ENCODE assay signal across 34 mouse cellular contexts in the genomic region with DNA sequence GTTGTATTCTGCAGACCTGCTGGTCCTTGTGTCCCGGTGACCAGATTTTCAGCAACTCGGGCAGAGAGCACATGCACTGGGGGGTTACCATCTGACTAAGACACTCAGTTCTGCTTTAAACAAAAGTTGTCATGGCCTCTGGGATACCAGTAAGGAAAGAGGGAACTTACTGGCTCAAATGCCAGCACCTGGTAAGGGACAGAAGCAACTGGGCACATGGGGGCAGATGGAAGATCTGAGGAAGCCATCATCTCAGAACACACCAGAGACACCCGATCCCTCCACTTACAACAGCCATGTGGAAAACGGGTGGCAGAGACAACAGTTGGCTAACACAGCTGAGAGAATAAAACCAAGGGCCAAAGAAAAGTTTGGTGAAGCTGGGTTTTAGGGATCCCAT.
"Had no signal": no experiment of that assay in that cellular context is flagged by ENCODE, and none has a peak within 500 bp of the region (broad histone marks: within the 10 kb centered on the region; RNA-seq: fewer than 3 reads in every experiment).

No protein-coding gene starts in this region.

- H3K9me3 ChIP-seq: heart, embryonic 13.5 days; heart, embryonic 15.5 days; hindbrain, embryonic 10.5 days; hindbrain, embryonic 12.5 days; hindbrain, embryonic 13.5 days; hindbrain, embryonic 15.5 days; intestine, embryonic 15.5 days; kidney, embryonic 15.5 days had no signal

- ATAC-seq: hindbrain, embryonic 16.5 days; hindbrain, postnatal 0 days; inflammation-experienced regulatory T-cells, adult 6 months; intestine, embryonic 15.5 days; intestine, embryonic 16.5 days; intestine, postnatal 0 days had no signal

- H3K4me1 ChIP-seq: heart, embryonic 12.5 days; heart, embryonic 13.5 days; heart, embryonic 15.5 days; hindbrain, embryonic 10.5 days; hindbrain, embryonic 12.5 days; hindbrain, embryonic 13.5 days; hindbrain, embryonic 15.5 days; intestine, embryonic 15.5 days; kidney, embryonic 15.5 days had no signal

- DNase-seq: heart, postnatal 10 days; heart, postnatal 14 days; heart, postnatal 36 days; kidney, adult 11 months; kidney, adult 18-20 months; kidney, adult 2 months; kidney, adult 8-10 months; kidney, adult 9 months; kidney, postnatal 10 days; kidney, postnatal 14 days; kidney, postnatal 25 days; kidney, postnatal 36 days; kidney, postnatal 4 days; layer of hippocampus, adult 9-11 months; layer of hippocampus, postnatal 36 days had no signal

- H3K4me3 ChIP-seq: heart, embryonic 12.5 days; heart, embryonic 13.5 days; heart, embryonic 15.5 days; hindbrain, embryonic 10.5 days; hindbrain, embryonic 12.5 days; hindbrain, embryonic 13.5 days; hindbrain, embryonic 15.5 days; intestine, embryonic 15.5 days; kidney, embryonic 15.5 days; layer of hippocampus, adult 2 months; left cerebral cortex, adult 2 months had no signal

- H3K4me2 ChIP-seq: heart, embryonic 11.5 days; heart, embryonic 12.5 days; heart, embryonic 13.5 days; heart, embryonic 15.5 days; hindbrain, embryonic 12.5 days; hindbrain, embryonic 13.5 days; hindbrain, embryonic 14.5 days; hindbrain, embryonic 15.5 days; intestine, embryonic 15.5 days; kidney, embryonic 15.5 days had no signal

- H3K27me3 ChIP-seq: heart, embryonic 12.5 days; heart, embryonic 13.5 days; heart, embryonic 15.5 days; hindbrain, embryonic 12.5 days; hindbrain, embryonic 13.5 days; hindbrain, embryonic 15.5 days; intestine, embryonic 15.5 days; kidney, embryonic 15.5 days had no signal

- H3K9ac ChIP-seq: heart, embryonic 12.5 days; heart, embryonic 13.5 days; heart, embryonic 15.5 days; hindbrain, embryonic 12.5 days; hindbrain, embryonic 13.5 days; hindbrain, embryonic 14.5 days; hindbrain, embryonic 15.5 days; intestine, embryonic 15.5 days; kidney, embryonic 15.5 days had no signal

- H3K27ac ChIP-seq: heart, embryonic 13.5 days; heart, embryonic 15.5 days; hindbrain, embryonic 10.5 days; hindbrain, embryonic 12.5 days; hindbrain, embryonic 13.5 days; hindbrain, embryonic 14.5 days; hindbrain, embryonic 15.5 days; hindbrain, postnatal 0 days; intestine, embryonic 15.5 days; kidney, embryonic 15.5 days; kidney, postnatal 0 days; layer of hippocampus, adult 2 months; left cerebral cortex, adult 2 months had no signal

- H3K36me3 ChIP-seq: heart, embryonic 12.5 days; heart, embryonic 13.5 days; heart, embryonic 15.5 days; hindbrain, embryonic 10.5 days; hindbrain, embryonic 12.5 days; hindbrain, embryonic 13.5 days; hindbrain, embryonic 15.5 days; intestine, embryonic 15.5 days; kidney, embryonic 15.5 days had no signal
